Mouse (Mus musculus): ENCODE measurements around the gene Wdr11. TPM values are rescaled to one million over a fixed set of nuclear protein-coding genes. Genes with fewer than 3 reads are reported as not detected.

Gene Wdr11
- total RNA-seq, 2 experiments from 2014 or later, result 16.2 to 18.1 TPM

DNA sequence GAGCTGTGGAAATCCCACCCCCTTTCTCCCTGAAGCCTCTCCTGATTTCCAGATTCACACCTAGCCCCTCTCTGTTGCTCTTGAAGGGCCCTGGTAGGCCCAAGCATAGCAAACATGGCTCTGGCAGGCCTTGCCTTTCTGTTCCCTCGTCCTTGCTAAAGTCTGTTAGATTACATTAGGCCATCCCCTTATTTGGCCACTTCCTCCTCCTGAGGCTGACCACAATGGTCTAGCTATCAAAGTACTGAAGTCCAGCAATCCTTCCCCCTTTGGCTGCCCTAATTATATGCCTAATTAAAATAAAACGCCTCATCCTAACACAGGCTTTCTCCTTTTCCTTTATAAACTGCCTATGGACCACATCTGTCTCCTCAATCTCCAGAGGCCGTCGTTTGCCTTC lies 85.5 kb downstream of the Wdr11 start:
- intact Hi-C loops (cut with DNase I), result no loop called here
- DNase-seq, result no peak
- Histone ChIP-seq H3K27ac (no peak overlapping the region), H3K4me3 (no peak overlapping the region)
- TF ChIP-seq CTCF (IDR thresholded peaks at IDR 0.05), result no peak

DNA sequence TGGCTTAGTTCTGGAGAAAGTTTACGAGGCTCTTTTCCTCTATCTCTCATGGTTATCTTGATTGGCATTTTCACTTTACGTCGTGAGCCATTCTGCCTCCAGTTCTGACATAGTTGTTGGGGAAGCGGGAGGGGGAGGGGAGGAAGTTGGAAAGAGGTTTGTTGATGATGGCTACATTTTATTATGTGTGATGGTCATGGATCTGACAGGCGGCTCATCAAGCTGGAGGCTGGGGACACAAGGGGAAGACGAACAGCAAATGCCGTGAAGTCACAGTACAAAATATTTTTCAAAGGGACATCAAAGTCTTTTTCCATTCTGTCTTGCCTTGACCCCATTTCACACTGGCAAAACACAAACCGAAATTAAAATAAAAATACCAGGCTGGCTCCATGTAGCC lies 86.8 kb downstream of the Wdr11 start:
- no peak for DNase-seq
- TF ChIP-seq CTCF (IDR thresholded peaks at IDR 0.05), result no peak
- no peak overlapping the region for H3K4me3 ChIP-seq
- H3K27ac ChIP-seq, result no peak overlapping the region
- intact Hi-C loops (cut with DNase I), result no loop called here

DNA sequence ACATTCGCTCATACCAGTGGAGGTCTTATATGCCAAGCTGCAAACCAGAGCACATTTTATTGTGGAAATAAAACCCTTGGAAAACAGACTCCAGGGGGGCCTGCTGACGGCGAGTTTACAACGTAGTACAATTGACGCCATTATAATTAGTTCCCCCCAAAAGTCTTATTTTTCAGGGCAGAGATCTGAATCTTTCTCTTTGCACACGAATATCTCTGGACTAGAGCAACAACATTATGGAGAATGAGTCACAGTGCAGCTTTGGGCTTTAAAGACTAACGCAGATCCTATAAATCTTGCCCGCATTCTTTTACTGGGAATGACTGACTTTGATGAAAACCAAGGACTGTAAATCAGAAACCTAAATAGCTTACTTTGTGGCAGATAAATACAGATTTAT lies 87.3 kb downstream of the Wdr11 start:
- no peak overlapping the region for H3K4me3 ChIP-seq
- no peak for DNase-seq
- no peak for TF ChIP-seq CTCF (IDR thresholded peaks at IDR 0.05)
- H3K27ac ChIP-seq, result no peak overlapping the region
- intact Hi-C loops (cut with DNase I), result no loop called here

DNA sequence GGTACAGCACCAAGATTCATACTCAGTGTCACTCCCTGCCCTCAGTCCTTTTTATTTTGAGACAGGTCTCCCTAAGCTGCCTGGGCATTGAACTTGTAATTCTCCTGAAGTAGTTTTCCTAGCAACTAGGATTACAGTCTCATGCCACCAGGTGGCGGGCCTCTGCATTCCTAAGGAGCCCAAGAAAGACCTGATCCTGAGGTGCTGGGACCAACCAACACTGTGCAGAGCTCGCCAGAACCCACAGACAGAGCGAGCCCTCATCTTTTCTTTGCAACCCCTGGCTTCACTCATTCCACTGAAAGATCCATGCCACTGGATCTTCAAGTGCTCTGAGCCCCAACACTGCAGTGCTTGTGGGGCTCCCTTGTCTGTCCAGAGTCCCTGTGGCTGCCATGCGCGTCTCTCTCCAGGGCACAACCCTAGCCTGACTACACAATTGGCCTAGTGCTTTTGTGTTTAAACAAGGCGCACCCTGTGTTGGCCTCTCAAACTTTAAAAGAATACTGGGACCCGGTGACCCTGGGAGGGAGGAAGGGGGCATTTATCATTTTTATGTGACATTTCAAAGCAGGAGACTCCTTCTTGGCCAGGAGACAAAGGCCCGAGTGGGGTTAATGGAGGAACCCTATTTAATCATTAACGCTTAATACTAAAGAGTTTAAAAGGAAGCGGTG lies 89.0 kb downstream of the Wdr11 start:
- no peak overlapping the region for H3K4me3 ChIP-seq
- intact Hi-C loops (cut with DNase I), result no loop called here
- no peak overlapping the region for H3K27ac ChIP-seq
- no peak for DNase-seq
- TF ChIP-seq CTCF (IDR thresholded peaks at IDR 0.05), result peak; percentile 45

DNA sequence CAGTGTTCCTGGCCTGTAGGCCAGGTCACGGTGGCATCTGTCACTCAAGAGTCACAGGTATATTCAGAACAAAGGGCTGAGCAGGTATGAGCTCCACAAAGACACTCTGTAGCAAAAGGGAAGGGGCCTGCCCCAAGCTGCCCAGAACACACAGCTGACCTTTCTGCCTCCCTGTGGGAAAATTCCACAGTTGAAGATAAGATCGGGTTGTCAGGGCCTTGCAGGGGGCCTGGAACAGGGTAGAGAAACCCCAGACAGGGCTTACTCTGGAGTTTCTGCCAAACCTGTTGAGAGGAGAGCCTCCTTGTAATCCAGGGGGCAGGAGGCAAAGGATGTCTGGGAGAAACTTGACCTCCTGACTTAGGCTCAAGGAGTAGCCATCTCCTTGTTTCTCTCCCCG lies 90.9 kb downstream of the Wdr11 start:
- intact Hi-C loops (cut with DNase I), result no loop called here
- DNase-seq, result no peak
- no peak overlapping the region for H3K4me3 ChIP-seq

DNA sequence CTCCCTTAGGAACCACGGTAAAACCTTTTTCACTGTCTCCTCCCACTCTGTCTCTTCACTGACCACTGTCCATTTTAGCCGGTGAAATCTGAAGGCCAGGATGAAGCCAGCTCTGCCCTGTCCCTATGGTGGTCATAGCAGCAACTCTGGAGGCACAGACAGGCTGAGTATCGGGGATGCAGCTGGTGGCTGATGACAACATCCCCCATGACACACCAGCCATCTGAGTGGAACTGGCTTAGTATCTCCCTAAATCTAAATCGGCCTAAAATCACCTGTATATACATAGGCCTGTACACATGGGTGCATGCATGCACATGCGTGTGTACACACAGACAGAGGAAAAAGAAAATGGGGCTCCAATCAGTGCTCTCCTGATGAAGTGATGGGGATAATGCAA lies 93.7 kb downstream of the Wdr11 start:
- no peak for TF ChIP-seq CTCF (IDR thresholded peaks at IDR 0.05)
- intact Hi-C loops (cut with DNase I), result no loop called here
- Histone ChIP-seq H3K4me3 (no peak overlapping the region), H3K27ac (no peak overlapping the region)
- no peak for DNase-seq

More for the DNA sequence above, 90.9 kb downstream of the Wdr11 start:
- TF ChIP-seq CTCF (IDR thresholded peaks at IDR 0.05), result no peak
- H3K27ac ChIP-seq, result no peak overlapping the region
